Mouse (Mus musculus) midbrain, postnatal 0 days (tissue): ENCODE results near the gene H2-DMb2. TPM values are rescaled to one million over a fixed set of nuclear protein-coding genes. Genes with fewer than 3 reads are reported as not detected.
A peak's percentile ranks its signal among the peaks of the same experiment; 100 is the strongest.

Source experiments
- ATAC-seq: fragments of 200-750 bp; cut with Nextera tagmentation; 2 replicates; pipeline ENCODE4 v1.8.0; 2017; ENCODE audit warnings: moderate number of reproducible peaks, mild to moderate bottlenecking, moderate TSS enrichment, moderate library complexity; ENCODE audit not compliant: low FRiP score
- DNase-seq: peaks from one replicate; pipeline ENCODE4 v3.0.0-alpha.2; 2015; ENCODE audit warnings: low spot score
- H3K27ac ChIP-seq: fragments of 300-500 bp; sonication (generic); 2 replicates; pipeline ENCODE4 v1.5.1; 2014; ENCODE audit warnings: low read depth, mild to moderate bottlenecking, low read length, mixed read lengths
- H3K27me3 ChIP-seq: fragments of 300-500 bp; sonication (generic); 2 replicates; pipeline ENCODE4 v1.6.1; 2014; ENCODE audit warnings: low read length, control low read depth, mixed read lengths; ENCODE audit not compliant: insufficient read depth
- H3K36me3 ChIP-seq: fragments of 300-500 bp; sonication (generic); 2 replicates; pipeline ENCODE4 v1.6.1; 2014; ENCODE audit warnings: low read length, control low read depth, mixed read lengths; ENCODE audit not compliant: insufficient read depth
- H3K4me1 ChIP-seq: fragments of 300-500 bp; sonication (generic); 2 replicates; pipeline ENCODE4 v1.6.1; 2014; ENCODE audit warnings: mild to moderate bottlenecking, control low read depth, antibody characterized with exemption, low read length, mixed read lengths; ENCODE audit not compliant: insufficient read depth
- H3K4me2 ChIP-seq: fragments of 300-500 bp; sonication (generic); 2 replicates; pipeline ENCODE4 v1.6.1; 2014; ENCODE audit warnings: low read depth, mild to moderate bottlenecking, low read length, mixed read lengths; ENCODE audit not compliant: poor library complexity, severe bottlenecking
- H3K4me3 ChIP-seq: fragments of 300-500 bp; sonication (generic); 2 replicates; pipeline ENCODE4 v1.5.1; 2014; ENCODE audit warnings: low read depth, mild to moderate bottlenecking, low read length, moderate library complexity
- H3K9ac ChIP-seq: fragments of 300-500 bp; sonication (generic); replicated peaks from 2 replicates; pipeline ENCODE4 v1.6.1; 2014; ENCODE audit warnings: mild to moderate bottlenecking, low read length, moderate library complexity, mixed read lengths; ENCODE audit not compliant: poor library complexity, severe bottlenecking
- H3K9me3 ChIP-seq: fragments of 300-500 bp; sonication (generic); 2 replicates; pipeline ENCODE4 v1.6.1; 2016; ENCODE audit warnings: low read length, control low read depth
- CTCF ChIP-seq: IDR thresholded peaks from 2 replicates; pipeline ENCODE4 v1.5.1; 2016; ENCODE audit warnings: antibody characterized with exemption, mild to moderate bottlenecking
- WGBS: fragments of 180-500 bp; shearing (Covaris S2); extraction: QIAGEN DNeasy Blood & Tissue Kit; methylation state at CpG from one replicate; pipeline ENCODE4 v1.1.7; 2014; 5-methylcytosine and 5-hydroxymethylcytosine counted together
- polyA plus RNA-seq: library from polyadenylated mRNA; unstranded; fragments of >200 nt; fragmentation: Nextera tagmentation; extraction: Ambion mirVana; gene quantifications from 2 replicates; pipeline ENCODE4 v1.2.1, GENCODE M21; 2015
- total RNA-seq: library from RNA; depleted of rRNA; stranded (reverse); fragments of >200 nt; gene quantifications from 2 replicates; pipeline ENCODE4 v1.2.3, GENCODE M21; 2014

The H2-DMb2 gene
- total and polyA plus RNA-seq, 2 experiments from 2014 or later: 0.16 to 1.6 TPM

- no peak for TF ChIP-seq CTCF
- Histone ChIP-seq H3K9me3 (no peaks in the 10 kb centered on the region), H3K27me3 (no peaks in the 10 kb centered on the region), H3K27ac (no peak overlapping the region), H3K36me3 (no peaks in the 10 kb centered on the region), H3K4me1 (no peaks in the 10 kb centered on the region), H3K9ac (no peak overlapping the region), H3K4me3 (no peak overlapping the region), H3K4me2 (no peak overlapping the region)
- DNase-seq: no peak
- ATAC-seq: no peak
- 65% methylated on average over 1 of the region's 1 CpGs for WGBS
Measured at GRCm38 (mm10) chr17:34174075-34174474, 31.0 kb downstream of the H2-DMb2 start.

- Histone ChIP-seq H3K4me1 (no peaks in the 10 kb centered on the region), H3K9ac (no peak overlapping the region), H3K36me3 (no peaks in the 10 kb centered on the region), H3K9me3 (no peaks in the 10 kb centered on the region), H3K27me3 (no peaks in the 10 kb centered on the region), H3K4me3 (no peak overlapping the region), H3K4me2 (no peak overlapping the region), H3K27ac (no peak overlapping the region)
- no peak for ATAC-seq
- TF ChIP-seq CTCF: peak; percentile 43
- no peak for DNase-seq
- WGBS: 76% methylated on average over 4 of the region's 4 CpGs
Measured at GRCm38 (mm10) chr17:34177179-34177578, 34.1 kb downstream of the H2-DMb2 start.

- H3K27ac ChIP-seq: no peak overlapping the region
- WGBS: 70% methylated on average over 6 of the region's 6 CpGs
- H3K4me2 ChIP-seq: no peak overlapping the region
- no peaks in the 10 kb centered on the region for H3K36me3 ChIP-seq
- H3K9me3 ChIP-seq: no peaks in the 10 kb centered on the region
- no peak overlapping the region for H3K9ac ChIP-seq
- H3K4me3 ChIP-seq: no peak overlapping the region
- TF ChIP-seq CTCF: no peak
- no peaks in the 10 kb centered on the region for H3K4me1 ChIP-seq
- no peak for ATAC-seq
- DNase-seq: no peak
- no peaks in the 10 kb centered on the region for H3K27me3 ChIP-seq
Measured at GRCm38 (mm10) chr17:34179019-34179418, 35.9 kb downstream of the H2-DMb2 start.

GRCm38 (mm10) chr17:34179913-34180859, 37.1 kb downstream of the H2-DMb2 start:
- H3K9ac ChIP-seq: no peak overlapping the region
- no peak overlapping the region for H3K4me2 ChIP-seq
- no peak overlapping the region for H3K4me3 ChIP-seq
- H3K4me1 ChIP-seq: no peaks in the 10 kb centered on the region
- no peak for TF ChIP-seq CTCF
- H3K27me3 ChIP-seq: 0 out of 2 replicates have a peak, but pooled peaks cover 4% of the 10 kb centered on the region
- no peaks in the 10 kb centered on the region for H3K9me3 ChIP-seq
- DNase-seq (no peak), ATAC-seq (no peak)
- H3K36me3 ChIP-seq: no peaks in the 10 kb centered on the region
- 74% methylated on average over 13 of the region's 13 CpGs for WGBS
- no peak overlapping the region for H3K27ac ChIP-seq

GRCm38 (mm10) chr17:34183564-34184219, 40.6 kb downstream of the H2-DMb2 start:
- DNase-seq: no peak
- H3K9me3 ChIP-seq: no peaks in the 10 kb centered on the region
- H3K27me3 ChIP-seq: peaks cover 25% of the 10 kb centered on the region
- WGBS: 76% methylated on average over 15 of the region's 15 CpGs
- H3K9ac ChIP-seq: no peak overlapping the region
- peaks cover 3% of the 10 kb centered on the region for H3K4me1 ChIP-seq
- H3K4me2 ChIP-seq: no peak overlapping the region
- ATAC-seq: no peak
- H3K27ac ChIP-seq: no peak overlapping the region
- TF ChIP-seq CTCF: no peak
- no peak overlapping the region for H3K4me3 ChIP-seq
- H3K36me3 ChIP-seq: no peaks in the 10 kb centered on the region

GRCm38 (mm10) chr17:34185526-34185925, 42.4 kb downstream of the H2-DMb2 start:
- no peak for TF ChIP-seq CTCF
- no peak overlapping the region for H3K27ac ChIP-seq
- peaks cover 3% of the 10 kb centered on the region for H3K4me1 ChIP-seq
- H3K4me2 ChIP-seq: no peak overlapping the region
- DNase-seq (no peak), ATAC-seq (no peak)
- WGBS: 84% methylated on average over 9 of the region's 9 CpGs
- peaks cover 40% of the 10 kb centered on the region for H3K27me3 ChIP-seq
- H3K36me3 ChIP-seq: no peaks in the 10 kb centered on the region
- H3K9ac ChIP-seq: no peak overlapping the region
- no peak overlapping the region for H3K4me3 ChIP-seq
- no peaks in the 10 kb centered on the region for H3K9me3 ChIP-seq
